Mouse (Mus musculus): ENCODE data around the gene Crxos.

GRCm38 (mm10) chr7:15933437-15934359 lies 51.3 kb downstream of the Crxos start:
- TF ChIP-seq POLR2A (IDR thresholded peaks at IDR 0.05; ENCODE audit: insufficient read length, low read depth) (no peak), USF1 (IDR thresholded peaks at IDR 0.05; ENCODE audit: low read depth) (no peak), MAX (IDR thresholded peaks at IDR 0.05; ENCODE audit: low read depth) (no peak)

Data from myocyte (in vitro differentiated cells).